Mouse (Mus musculus): Measurements from ENCODE around the gene Tns1.

- TF ChIP-seq POLR2A (IDR thresholded peaks at IDR 0.05; ENCODE audit: insufficient read depth, low read length) (no peak), CTCF (IDR thresholded peaks at IDR 0.05; ENCODE audit: low read depth, low read length) (no peak)
Observed at GRCm38 (mm10) chr1:74169721-74170120, 45.5 kb upstream of the Tns1 start.

Measured in ES-Bruce4 (cell line).